Mouse (Mus musculus) liver, postnatal 0 days (tissue): ENCODE measurements at regions not wholly inside any gene's neighbourhood (a gene's known extent, or its start where the extent isn't known, plus 50 kb on each side); places are given as distances from the start of the nearest gene placed in this dataset.

Experiments
- CTCF ChIP-seq: sonication (generic); IDR thresholded peaks from 2 replicates; pipeline ENCODE4 v1.5.1; 2016; ENCODE audit warnings: antibody characterized with exemption, low read depth
- EP300 ChIP-seq: IDR thresholded peaks from 2 replicates; pipeline ENCODE4 v1.6.1; 2016; ENCODE audit warnings: antibody characterized with exemption, low read depth, mild to moderate bottlenecking

GRCm38 (mm10) chr8:116362351-116362750 lies 142.4 kb upstream of the Dynlrb2 start:
- TF ChIP-seq CTCF = no peak
- TF ChIP-seq EP300 = no peak
